Mouse (Mus musculus) hindbrain, embryonic 10.5 days (tissue): Measurements from ENCODE around the gene Dnal4. TPM values are rescaled to one million over a fixed set of nuclear protein-coding genes. Genes with fewer than 3 reads are reported as not detected.

ENCODE experiments used
- DNase-seq: peaks from one replicate; pipeline ENCODE4 v3.0.0-alpha.2; 2017; ENCODE audit warnings: low spot score
- H3K27ac ChIP-seq: fragments of 300-500 bp; sonication (generic); 2 replicates; pipeline ENCODE4 v1.5.1; 2016; ENCODE audit warnings: mild to moderate bottlenecking, moderate library complexity
- H3K27me3 ChIP-seq: fragments of 300-500 bp; sonication (generic); 2 replicates; pipeline ENCODE4 v1.6.1; 2016; ENCODE audit warnings: mild to moderate bottlenecking; ENCODE audit not compliant: poor library complexity, insufficient read depth, severe bottlenecking
- H3K36me3 ChIP-seq: fragments of 300-500 bp; sonication (generic); 2 replicates; pipeline ENCODE4 v1.6.1; 2016; ENCODE audit warnings: mild to moderate bottlenecking, moderate library complexity
- H3K4me1 ChIP-seq: fragments of 300-500 bp; sonication (generic); replicated peaks from 2 replicates; pipeline ENCODE4 v1.6.1; 2016; ENCODE audit warnings: mild to moderate bottlenecking
- H3K4me3 ChIP-seq: fragments of 300-500 bp; sonication (generic); 2 replicates; pipeline ENCODE4 v1.5.1; 2016; ENCODE audit warnings: mild to moderate bottlenecking, moderate library complexity
- H3K9me3 ChIP-seq: fragments of 300-500 bp; sonication (generic); 2 replicates; pipeline ENCODE4 v1.6.1; 2016; ENCODE audit warnings: mild to moderate bottlenecking, moderate library complexity
- WGBS: fragments of 180-500 bp; shearing (Covaris S2); methylation state at CpG from one replicate; pipeline ENCODE4 v1.1.7; 2016; 5-methylcytosine and 5-hydroxymethylcytosine counted together
- polyA plus RNA-seq: library from polyadenylated mRNA; unstranded; fragments of >200 nt; fragmentation: Nextera tagmentation; extraction: Ambion mirVana; gene quantifications from 2 replicates; pipeline ENCODE4 v1.2.1, GENCODE M21; 2016

Dnal4 gene
- polyA plus RNA-seq, 1 experiment from 2014 or later, result 83.0 TPM

DNA sequence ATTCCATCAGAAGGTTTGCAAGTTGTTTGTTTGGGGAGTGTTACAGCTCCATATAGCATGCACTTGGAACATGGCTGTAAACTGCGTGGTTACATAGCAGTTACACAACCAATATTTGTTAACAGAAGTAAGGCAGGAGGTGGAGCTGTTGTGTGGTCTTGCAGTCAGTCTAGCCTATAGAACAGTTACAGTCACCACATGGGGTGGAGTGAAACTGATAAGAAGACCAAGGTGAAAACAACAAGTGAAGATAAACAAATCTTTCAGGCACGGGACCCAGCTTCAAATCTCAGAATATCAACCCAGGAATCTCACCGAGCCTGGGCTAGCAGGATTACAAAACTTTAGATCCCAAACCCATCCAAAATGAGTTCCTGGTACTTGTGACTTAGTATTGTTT, 36.9 kb downstream of the Dnal4 start:
- H3K36me3 ChIP-seq, result peaks cover 38% of the 10 kb centered on the region
- no peaks in the 10 kb centered on the region for H3K27me3 ChIP-seq
- no peak for DNase-seq
- no peak overlapping the region for H3K27ac ChIP-seq
- 83% methylated on average over 3 of the region's 3 CpGs for WGBS
- peak overlapping the region; percentile 96; the same call in 1 of the 2 replicates for H3K4me3 ChIP-seq
- H3K4me1 ChIP-seq, result peaks cover 38% of the 10 kb centered on the region
- 0 out of 2 replicates have a peak, but pooled peaks cover 4% of the 10 kb centered on the region for H3K9me3 ChIP-seq

DNA sequence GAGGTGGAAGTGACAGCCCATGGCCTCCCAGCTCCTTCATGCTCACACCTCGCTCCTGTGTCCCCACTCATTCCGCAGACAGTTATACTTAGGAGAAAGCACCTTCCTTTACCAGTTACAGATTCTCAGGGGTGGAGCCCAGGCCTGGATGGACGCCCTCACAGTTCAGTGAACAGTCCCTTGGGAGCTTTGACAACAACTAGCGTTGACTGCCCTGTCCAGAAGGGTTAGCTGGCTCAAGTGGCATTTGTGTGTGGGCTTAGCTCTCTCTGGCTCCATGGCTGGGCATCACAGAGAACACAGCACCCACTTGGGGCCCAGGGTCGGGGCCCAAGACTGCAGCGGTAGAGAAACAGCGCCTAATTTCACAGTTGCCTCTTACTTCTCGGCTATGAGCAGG, 43.3 kb downstream of the Dnal4 start:
- 85% methylated on average over 8 of the region's 8 CpGs for WGBS
- Histone ChIP-seq H3K27ac (no peak overlapping the region), H3K27me3 (no peaks in the 10 kb centered on the region), H3K4me1 (peaks cover 14% of the 10 kb centered on the region; the same call in 1 of the 2 replicates), H3K36me3 (peaks cover 92% of the 10 kb centered on the region), H3K9me3 (no peaks in the 10 kb centered on the region), H3K4me3 (no peak overlapping the region)
- DNase-seq, result no peak

DNA sequence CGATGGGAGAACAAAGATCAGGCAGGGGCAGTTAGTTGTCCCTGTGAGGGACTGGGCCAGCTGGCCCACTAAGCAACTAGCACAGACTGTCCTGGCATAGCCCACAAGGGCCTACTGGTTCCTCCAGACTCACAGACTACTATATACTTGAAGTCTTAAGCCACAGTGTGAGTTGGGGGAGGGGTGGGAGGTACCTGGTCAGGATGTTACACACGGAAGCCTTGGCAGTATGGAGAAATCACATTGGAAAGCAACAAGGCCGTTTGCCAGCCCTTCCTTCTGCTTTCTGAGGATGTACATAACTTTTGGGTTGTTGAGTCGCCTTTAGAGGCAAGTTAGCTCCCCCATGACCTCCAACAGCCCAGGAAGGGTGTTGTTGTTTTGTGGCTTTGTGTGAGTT, 44.0 kb downstream of the Dnal4 start:
- no peaks in the 10 kb centered on the region for H3K9me3 ChIP-seq
- WGBS, result 75% methylated on average over 4 of the region's 4 CpGs
- no peaks in the 10 kb centered on the region for H3K27me3 ChIP-seq
- no peak overlapping the region for H3K4me3 ChIP-seq
- H3K4me1 ChIP-seq, result peaks cover 8% of the 10 kb centered on the region; the same call in 1 of the 2 replicates
- no peak overlapping the region for H3K27ac ChIP-seq
- peaks cover 92% of the 10 kb centered on the region for H3K36me3 ChIP-seq
- DNase-seq, result no peak

DNA sequence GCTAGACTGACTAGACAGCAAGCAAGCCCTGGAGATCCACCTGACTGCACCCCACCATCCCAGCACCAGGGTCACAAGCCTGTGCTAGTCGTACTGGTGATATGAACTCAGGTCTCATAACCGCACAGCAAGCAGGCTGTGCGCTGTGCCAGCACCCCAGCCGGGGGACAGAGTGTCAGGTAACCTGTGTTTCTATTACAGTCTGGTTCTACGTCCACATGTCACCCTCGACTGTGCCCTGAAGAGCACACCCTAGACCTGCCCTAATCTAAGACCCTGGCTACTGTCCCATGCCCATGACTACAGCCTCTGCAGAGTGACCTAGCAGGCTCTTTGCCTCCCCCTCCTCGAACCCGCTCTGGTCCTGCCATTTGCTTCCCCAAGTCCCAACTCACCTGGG, 44.5 kb downstream of the Dnal4 start:
- H3K4me1 ChIP-seq, result peaks cover 8% of the 10 kb centered on the region; the same call in 1 of the 2 replicates
- H3K4me3 ChIP-seq, result no peak overlapping the region
- 95% methylated on average over 8 of the region's 8 CpGs for WGBS
- peaks cover 92% of the 10 kb centered on the region for H3K36me3 ChIP-seq
- no peak overlapping the region for H3K27ac ChIP-seq
- H3K9me3 ChIP-seq, result no peaks in the 10 kb centered on the region
- DNase-seq, result no peak
- no peaks in the 10 kb centered on the region for H3K27me3 ChIP-seq

DNA sequence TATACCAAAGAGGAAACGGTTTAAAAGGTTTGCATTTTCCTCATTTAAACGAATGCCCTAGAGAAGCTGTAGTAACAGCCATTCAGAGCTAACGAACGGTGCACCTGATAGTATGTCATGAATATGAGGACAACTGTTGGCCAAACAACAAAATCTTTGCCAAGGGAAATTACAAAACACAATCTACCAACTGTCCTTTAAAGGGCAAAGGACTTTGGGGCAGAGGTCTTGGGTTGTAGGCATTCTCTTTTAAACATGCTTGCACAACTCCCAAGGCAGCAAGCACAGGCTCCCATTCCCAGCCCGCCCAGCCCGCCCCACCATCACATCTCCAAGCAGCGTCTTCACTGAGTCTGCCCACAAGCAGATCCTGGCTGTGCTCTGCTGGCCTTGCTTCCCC, 46.1 kb downstream of the Dnal4 start:
- H3K27me3 ChIP-seq, result no peaks in the 10 kb centered on the region
- no peak for DNase-seq
- 90% methylated on average over 7 of the region's 7 CpGs for WGBS
- H3K4me1 ChIP-seq, result peaks cover 12% of the 10 kb centered on the region; the same call in 1 of the 2 replicates
- no peak overlapping the region for H3K27ac ChIP-seq
- H3K36me3 ChIP-seq, result peaks cover 92% of the 10 kb centered on the region
- H3K4me3 ChIP-seq, result no peak overlapping the region
- no peaks in the 10 kb centered on the region for H3K9me3 ChIP-seq

DNA sequence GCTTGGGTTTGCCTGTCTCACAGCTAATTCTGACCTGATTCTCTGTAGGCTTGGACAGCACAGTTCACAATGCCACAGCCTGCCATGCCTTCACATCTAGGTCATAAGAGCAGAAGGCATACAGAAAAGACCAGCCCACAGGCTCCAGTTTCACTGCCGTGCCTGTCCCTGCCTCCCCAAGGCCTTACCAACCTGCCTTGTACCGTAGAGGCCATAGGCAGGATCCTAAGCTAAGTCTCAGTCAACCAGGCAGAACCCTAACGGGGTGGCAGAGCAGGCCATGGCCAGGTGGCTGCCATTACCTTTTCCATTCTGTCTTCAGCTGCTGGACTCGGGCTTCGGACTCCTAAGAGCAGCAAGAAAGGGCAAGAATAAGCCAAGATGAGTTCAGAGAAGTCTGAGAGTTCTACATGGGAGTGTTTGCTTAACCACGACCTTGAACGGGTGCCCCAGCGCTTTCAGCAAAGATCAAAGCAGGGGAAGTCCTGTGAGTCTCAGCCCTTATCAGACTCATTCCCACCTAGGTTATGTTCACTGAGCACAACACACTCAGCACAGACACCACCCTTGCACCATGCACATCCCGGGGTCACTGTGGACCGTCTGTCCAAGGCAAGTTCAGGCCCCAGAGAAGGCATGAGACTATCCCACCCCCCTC, 48.8 kb downstream of the Dnal4 start:
- H3K27ac ChIP-seq, result no peak overlapping the region
- WGBS, result 92% methylated on average over 10 of the region's 10 CpGs
- H3K27me3 ChIP-seq, result no peaks in the 10 kb centered on the region
- DNase-seq, result no peak
- no peak overlapping the region for H3K4me3 ChIP-seq
- 0 out of 2 replicates have a peak, but pooled peaks cover 7% of the 10 kb centered on the region for H3K4me1 ChIP-seq
- H3K36me3 ChIP-seq, result peaks cover 95% of the 10 kb centered on the region
- no peaks in the 10 kb centered on the region for H3K9me3 ChIP-seq

DNA sequence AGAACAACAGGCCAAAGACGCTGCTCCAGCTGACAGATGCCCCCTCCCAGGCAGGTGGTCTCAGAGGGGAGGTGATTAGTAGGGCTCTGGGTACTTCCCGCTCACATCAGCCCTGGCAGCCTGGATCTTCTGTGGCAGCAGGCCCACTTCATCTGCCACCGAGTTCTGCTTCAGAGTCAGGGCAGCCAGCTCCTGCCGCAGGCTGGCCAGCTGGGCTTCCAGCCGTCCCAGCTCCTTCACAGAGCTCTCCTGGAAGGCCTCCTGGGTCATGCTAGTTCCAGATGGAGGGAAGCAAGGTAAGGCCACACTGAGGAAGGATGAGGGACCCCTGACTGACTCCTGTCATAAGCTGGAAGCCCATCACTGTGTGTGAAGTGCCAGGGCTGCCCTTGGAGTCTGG, 49.3 kb downstream of the Dnal4 start:
- DNase-seq, result no peak
- Histone ChIP-seq H3K4me3 (no peak overlapping the region), H3K27ac (peak overlapping the region; percentile 9), H3K9me3 (no peaks in the 10 kb centered on the region), H3K4me1 (0 out of 2 replicates have a peak, but pooled peaks cover 7% of the 10 kb centered on the region), H3K36me3 (peaks cover 93% of the 10 kb centered on the region), H3K27me3 (no peaks in the 10 kb centered on the region)
- 58% methylated on average over 5 of the region's 5 CpGs for WGBS

DNA sequence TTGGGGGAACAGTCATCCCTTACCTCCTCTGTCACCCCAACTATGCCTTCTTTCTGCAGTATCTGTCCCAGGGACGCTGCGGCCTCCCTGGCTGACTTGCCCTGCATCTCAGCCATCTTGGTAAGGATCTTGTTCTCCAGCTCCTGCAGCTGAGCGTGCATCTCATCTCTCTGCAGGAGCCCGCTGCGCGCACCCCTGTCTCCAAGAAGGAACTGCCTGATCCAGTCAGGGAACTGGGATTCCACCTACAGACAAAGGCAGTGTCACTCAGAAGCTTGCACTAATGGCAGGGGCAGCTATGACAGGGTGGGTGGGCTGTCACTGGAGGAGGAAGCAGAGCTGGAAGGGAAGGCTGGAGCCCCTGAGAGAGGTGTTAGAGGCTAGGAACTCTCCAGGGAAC, 49.8 kb downstream of the Dnal4 start:
- Histone ChIP-seq H3K27ac (peak overlapping the region; percentile 9; the same call in 1 of the 2 replicates), H3K4me1 (0 out of 2 replicates have a peak, but pooled peaks cover 7% of the 10 kb centered on the region), H3K4me3 (no peak overlapping the region), H3K9me3 (no peaks in the 10 kb centered on the region), H3K27me3 (no peaks in the 10 kb centered on the region), H3K36me3 (peaks cover 93% of the 10 kb centered on the region)
- 85% methylated on average over 6 of the region's 6 CpGs for WGBS
- no peak for DNase-seq

DNA sequence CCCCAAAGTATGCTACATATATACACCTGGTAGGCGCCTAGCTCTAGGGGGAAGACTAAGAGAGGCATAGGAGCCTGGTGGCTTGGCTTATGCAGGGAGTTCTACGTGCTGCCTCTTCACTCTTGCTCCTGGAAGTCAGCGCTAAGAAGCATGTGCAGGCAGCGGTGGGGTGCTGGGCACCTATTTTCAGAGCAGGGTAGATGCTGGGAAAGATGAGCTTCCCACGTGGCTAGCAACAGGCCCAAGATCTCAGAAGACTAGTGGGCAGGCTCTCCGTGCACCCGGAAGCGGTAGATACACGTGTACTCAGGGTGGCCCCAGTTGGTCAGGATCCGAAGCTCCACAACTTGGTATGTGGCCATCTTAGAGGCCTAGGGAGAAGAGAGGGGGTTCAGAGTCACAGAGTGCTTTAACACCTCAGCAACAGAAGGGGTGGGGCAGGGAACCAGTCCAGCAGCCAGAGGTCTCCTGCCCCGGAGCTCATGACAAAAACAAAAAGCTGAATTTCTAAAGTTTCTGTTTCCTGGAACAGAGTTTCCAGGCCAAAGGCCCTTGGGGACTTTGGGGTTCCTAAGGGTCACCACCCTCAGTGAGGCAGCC, 52.4 kb downstream of the Dnal4 start:
- DNase-seq, result no peak
- H3K27ac ChIP-seq, result no peak overlapping the region
- 91% methylated on average over 11 of the region's 11 CpGs for WGBS
- no peaks in the 10 kb centered on the region for H3K27me3 ChIP-seq
- H3K9me3 ChIP-seq, result no peaks in the 10 kb centered on the region
- H3K4me3 ChIP-seq, result no peak overlapping the region
- 0 out of 2 replicates have a peak, but pooled peaks cover 7% of the 10 kb centered on the region for H3K4me1 ChIP-seq
- peaks cover 90% of the 10 kb centered on the region for H3K36me3 ChIP-seq

DNA sequence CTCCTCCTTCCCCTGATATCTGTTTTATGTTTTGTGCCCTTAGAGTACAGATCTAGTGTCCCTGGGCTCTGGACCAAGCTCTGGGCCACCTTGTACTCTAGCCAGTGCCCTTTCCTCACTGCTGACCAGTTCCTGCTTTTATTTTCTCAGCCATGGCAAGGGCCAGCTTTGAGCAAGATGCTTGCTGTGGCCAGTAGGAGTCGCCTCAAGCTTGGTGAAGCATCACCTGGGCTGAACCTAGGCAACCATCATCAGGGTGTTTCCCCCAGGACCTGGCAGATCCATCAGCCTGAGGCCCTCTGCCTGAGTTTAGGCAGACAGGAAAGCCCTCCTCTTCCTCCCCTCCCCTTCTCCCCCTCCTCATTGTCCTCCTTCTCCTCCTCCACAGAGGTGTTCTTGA, 54.2 kb downstream of the Dnal4 start:
- 30% methylated on average over 1 of the region's 1 CpGs for WGBS
- no peak for DNase-seq
- 0 out of 2 replicates have a peak, but pooled peaks cover 6% of the 10 kb centered on the region for H3K4me1 ChIP-seq
- no peaks in the 10 kb centered on the region for H3K27me3 ChIP-seq
- no peaks in the 10 kb centered on the region for H3K9me3 ChIP-seq
- no peak overlapping the region for H3K4me3 ChIP-seq
- peaks cover 91% of the 10 kb centered on the region for H3K36me3 ChIP-seq
- H3K27ac ChIP-seq, result no peak overlapping the region

DNA sequence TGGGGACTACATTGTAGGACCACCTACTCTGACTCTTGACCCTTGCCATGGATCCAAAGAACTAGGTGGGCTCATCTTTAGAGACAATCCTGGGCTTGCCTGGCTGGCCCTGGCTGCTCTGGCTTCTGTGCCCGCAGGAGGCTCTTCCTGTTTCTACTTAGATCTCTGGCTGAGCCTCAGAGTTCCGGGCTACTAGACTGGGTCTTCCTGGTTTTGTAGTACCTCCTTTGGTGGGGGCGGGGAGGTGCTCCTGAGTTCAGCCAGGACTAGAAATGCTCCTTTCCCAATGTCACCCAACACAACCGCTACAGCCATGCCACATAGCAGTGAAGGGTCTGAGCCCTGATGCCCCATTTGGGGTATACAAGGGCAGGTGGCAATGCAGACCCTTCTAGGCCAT, 56.9 kb downstream of the Dnal4 start:
- DNase-seq, result no peak
- Histone ChIP-seq H3K36me3 (peaks cover 91% of the 10 kb centered on the region), H3K9me3 (no peaks in the 10 kb centered on the region), H3K4me3 (no peak overlapping the region), H3K4me1 (no peaks in the 10 kb centered on the region), H3K27me3 (no peaks in the 10 kb centered on the region), H3K27ac (no peak overlapping the region)
- WGBS, result 79% methylated on average over 4 of the region's 4 CpGs

DNA sequence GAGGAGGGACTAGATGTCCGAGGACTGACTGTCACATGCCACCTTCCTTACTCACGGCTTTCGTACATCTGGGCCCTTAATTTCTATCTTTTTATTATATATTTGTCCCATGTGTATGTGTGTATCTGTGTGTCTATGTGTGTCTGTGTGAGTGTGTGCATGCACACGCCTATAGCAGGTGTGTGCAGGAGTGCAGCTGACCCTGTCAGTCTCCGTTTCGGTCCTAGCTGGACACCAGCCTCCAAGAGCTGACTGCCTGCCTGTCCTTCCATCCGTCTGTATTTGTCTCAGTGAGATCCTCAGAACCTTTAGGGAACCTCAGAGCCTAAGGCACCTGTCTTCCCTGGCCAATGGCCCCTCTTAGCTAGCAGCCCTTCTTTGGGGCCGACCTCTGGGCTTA, 57.4 kb downstream of the Dnal4 start:
- Histone ChIP-seq H3K4me1 (no peaks in the 10 kb centered on the region), H3K4me3 (no peak overlapping the region), H3K9me3 (no peaks in the 10 kb centered on the region), H3K27ac (no peak overlapping the region), H3K36me3 (peaks cover 91% of the 10 kb centered on the region), H3K27me3 (no peaks in the 10 kb centered on the region)
- 92% methylated on average over 8 of the region's 8 CpGs for WGBS
- no peak for DNase-seq

DNA sequence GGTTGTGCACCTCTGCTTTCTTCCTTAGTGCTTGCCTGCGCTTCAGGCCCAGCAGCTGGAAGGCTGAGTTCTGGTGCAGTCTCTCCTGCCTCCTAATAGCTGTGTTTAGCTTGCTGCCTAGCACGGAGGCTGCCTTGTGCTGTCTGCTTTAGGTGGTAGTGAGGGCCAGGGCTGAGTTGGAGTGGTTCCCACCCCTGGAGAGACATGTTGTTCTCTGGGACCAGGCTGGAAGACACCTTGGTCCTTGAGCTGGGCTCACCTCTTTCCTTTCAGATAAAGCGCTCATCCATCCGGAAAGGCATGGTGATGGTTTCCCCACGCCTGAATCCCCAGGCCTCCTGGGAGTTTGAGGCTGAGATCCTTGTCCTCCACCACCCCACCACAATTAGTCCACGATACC, 60.9 kb downstream of the Dnal4 start:
- whole genome bisulfite sequencing, result 93% methylated on average over 6 of the region's 6 CpGs
- Histone ChIP-seq H3K27me3 (no peaks in the 10 kb centered on the region), H3K27ac (no peak overlapping the region), H3K4me1 (no peaks in the 10 kb centered on the region), H3K36me3 (peaks cover 98% of the 10 kb centered on the region), H3K9me3 (no peaks in the 10 kb centered on the region), H3K4me3 (no peak overlapping the region)
- no peak for DNase-seq
